Mouse (Mus musculus) MEL (cell line): ENCODE measurements at regions not wholly inside any gene's neighbourhood (a gene's known extent, or its start where the extent isn't known, plus 50 kb on each side); places are given as distances from the start of the nearest gene placed in this dataset.

Experiments
- DNase-seq: peaks from one replicate; pipeline ENCODE4 v3.0.0; 2011; ENCODE audit warnings: low read depth, low spot score
- H3K27ac ChIP-seq: 2 replicates; pipeline ENCODE4 v1.5.1; 2012; ENCODE audit warnings: low read depth, mild to moderate bottlenecking, control low read depth, low read length, moderate library complexity; ENCODE audit not compliant: control insufficient read depth
- H3K27me3 ChIP-seq, 2 experiments: fragments of 150-350 bp in 1 of 2; sonication (generic) in 1 of 2; 2 replicates each; pipeline ENCODE4 v1.6.1; 2012; ENCODE audit warnings: low read length in 2 of 2, mild to moderate bottlenecking in 2 of 2, improper control_type of control experiment in 1 of 2, moderate library complexity in 1 of 2; ENCODE audit not compliant: insufficient read depth in 2 of 2, control insufficient read depth in 1 of 2
- H3K36me3 ChIP-seq, 2 experiments: 2 replicates each; pipeline ENCODE4 v1.6.1; 2012 to 2014; ENCODE audit warnings: low read length in 2 of 2, improper control_type of control experiment in 1 of 2, inconsistent platforms in 1 of 2, mild to moderate bottlenecking in 1 of 2; ENCODE audit not compliant: insufficient read depth in 2 of 2, control insufficient read depth in 1 of 2
- H3K4me1 ChIP-seq, 2 experiments: fragments of 150-350 bp in 1 of 2; sonication (generic) in 1 of 2; 2 replicates each; pipeline ENCODE4 v1.6.1; 2012; ENCODE audit warnings: low read length in 2 of 2, improper control_type of control experiment in 1 of 2, mild to moderate bottlenecking in 1 of 2; ENCODE audit not compliant: insufficient read depth in 2 of 2, control insufficient read depth in 1 of 2
- H3K4me3 ChIP-seq, 2 experiments: fragments of 150-350 bp in 1 of 2; sonication (generic) in 1 of 2; 2 replicates each; pipeline ENCODE4 v1.5.1; 2012; ENCODE audit warnings: low read depth in 2 of 2, low read length in 2 of 2, mild to moderate bottlenecking in 2 of 2, moderate library complexity in 2 of 2, control low read depth in 1 of 2, improper control_type of control experiment in 1 of 2; ENCODE audit not compliant: control insufficient read depth in 1 of 2, insufficient read depth in 1 of 2
- H3K79me2 ChIP-seq: 2 replicates; pipeline ENCODE4 v1.6.1; 2012; ENCODE audit warnings: mild to moderate bottlenecking, low read length, moderate library complexity; ENCODE audit not compliant: control insufficient read depth, poor library complexity, insufficient read depth
- H3K9ac ChIP-seq: 2 replicates; pipeline ENCODE4 v1.6.1; 2012; ENCODE audit warnings: low read depth, mild to moderate bottlenecking, control low read depth, low read length, moderate library complexity; ENCODE audit not compliant: control insufficient read depth, poor library complexity, severe bottlenecking
- H3K9me3 ChIP-seq: fragments of 150-350 bp; sonication (generic); replicated peaks from 2 replicates; pipeline ENCODE4 v1.6.1; 2012; ENCODE audit warnings: mild to moderate bottlenecking, low read length, improper control_type of control experiment, moderate library complexity; ENCODE audit not compliant: insufficient read depth
- BHLHE40 ChIP-seq: IDR thresholded peaks from 2 replicates; pipeline ENCODE4 v1.6.1; 2012; ENCODE audit warnings: low read depth, mild to moderate bottlenecking, inconsistent platforms, low read length, improper control_type of control experiment, borderline replicate concordance
- CHD1 ChIP-seq: IDR thresholded peaks from 2 replicates; pipeline ENCODE4 v1.6.1; 2012; ENCODE audit warnings: low read depth, mild to moderate bottlenecking, inconsistent platforms, low read length, improper control_type of control experiment
- CHD2 ChIP-seq: IDR thresholded peaks from 2 replicates; pipeline ENCODE4 v1.6.1; 2011; ENCODE audit warnings: low read length, improper control_type of control experiment
- CTCF ChIP-seq, 3 experiments: IDR thresholded peaks in 2 of 3; conservative IDR thresholded peaks in 1 of 3; 2 replicates each; pipeline ENCODE4 v1.5.1; 2011 to 2012; ENCODE audit warnings: low read length in 3 of 3, low read depth in 2 of 3, mild to moderate bottlenecking in 2 of 3, improper control_type of control experiment in 1 of 3, inconsistent platforms in 1 of 3, mixed read lengths in 1 of 3, moderate library complexity in 1 of 3; ENCODE audit not compliant: control insufficient read depth in 1 of 3, insufficient read depth in 1 of 3, poor library complexity in 1 of 3, severe bottlenecking in 1 of 3
- E2F4 ChIP-seq: IDR thresholded peaks from 2 replicates; pipeline ENCODE4 v1.6.1; 2011; ENCODE audit warnings: low read depth, low read length, improper control_type of control experiment, borderline replicate concordance
- GABPA ChIP-seq: IDR thresholded peaks from 2 replicates; pipeline ENCODE4 v1.6.1; 2012; ENCODE audit warnings: low read depth, mild to moderate bottlenecking, inconsistent platforms, low read length, improper control_type of control experiment, moderate library complexity
- GATA1 ChIP-seq: IDR thresholded peaks from 2 replicates; pipeline ENCODE4 v1.6.1; 2011; ENCODE audit warnings: low read depth, low read length, improper control_type of control experiment
- JUND ChIP-seq: IDR thresholded peaks from 2 replicates; pipeline ENCODE4 v1.6.1; 2011; ENCODE audit warnings: low read depth, mild to moderate bottlenecking, improper control_type of control experiment, low read length
- KAT2A ChIP-seq: conservative IDR thresholded peaks from 2 replicates; pipeline ENCODE4 v1.6.1; 2012; ENCODE audit warnings: low read depth, low read length, improper control_type of control experiment, inconsistent platforms
- MEF2A ChIP-seq: IDR thresholded peaks from 2 replicates; pipeline ENCODE4 v1.6.1; 2014; ENCODE audit warnings: low read depth, mild to moderate bottlenecking, inconsistent platforms, low read length, improper control_type of control experiment; ENCODE audit not compliant: poor library complexity, insufficient replicate concordance, severe bottlenecking; ENCODE audit errors: extremely low read depth
- MYB ChIP-seq: IDR thresholded peaks from 2 replicates; pipeline ENCODE4 v1.6.1; 2011; ENCODE audit warnings: mild to moderate bottlenecking, low read depth, low read length, improper control_type of control experiment
- NELFE ChIP-seq: IDR thresholded peaks from 2 replicates; pipeline ENCODE4 v1.6.1; 2011; ENCODE audit warnings: low read depth, low read length, improper control_type of control experiment
- NRF1 ChIP-seq: IDR thresholded peaks from 2 replicates; pipeline ENCODE4 v1.6.1; 2014; ENCODE audit warnings: low read depth, mild to moderate bottlenecking, inconsistent platforms, low read length, improper control_type of control experiment, moderate library complexity; ENCODE audit not compliant: poor library complexity, insufficient read depth, severe bottlenecking
- POLR2AphosphoS2 ChIP-seq: IDR thresholded peaks from 2 replicates; pipeline ENCODE4 v1.6.1; 2011; ENCODE audit warnings: low read length, improper control_type of control experiment
- POLR2AphosphoS5 ChIP-seq: IDR thresholded peaks from 2 replicates; pipeline ENCODE4 v1.6.1; 2012; ENCODE audit warnings: low read depth, borderline replicate concordance, mild to moderate bottlenecking, inconsistent platforms, low read length, moderate library complexity, mixed read lengths
- RAD21 ChIP-seq: IDR thresholded peaks from 2 replicates; pipeline ENCODE4 v1.6.1; 2011; ENCODE audit warnings: mild to moderate bottlenecking, low read depth, low read length, improper control_type of control experiment
- SIN3A ChIP-seq: IDR thresholded peaks from 2 replicates; pipeline ENCODE4 v1.6.1; 2012; ENCODE audit warnings: low read length, improper control_type of control experiment, inconsistent platforms
- TBP ChIP-seq: IDR thresholded peaks from 2 replicates; pipeline ENCODE4 v1.8.0; 2011; ENCODE audit warnings: low read depth, low read length, improper control_type of control experiment
- TCF12 ChIP-seq: IDR thresholded peaks from 2 replicates; pipeline ENCODE4 v1.6.1; 2014; ENCODE audit warnings: low read depth, mild to moderate bottlenecking, inconsistent platforms, low read length, improper control_type of control experiment, moderate library complexity
- UBTF ChIP-seq: IDR thresholded peaks from 2 replicates; pipeline ENCODE4 v1.6.1; 2012; ENCODE audit warnings: low read depth, mild to moderate bottlenecking, inconsistent platforms, low read length, improper control_type of control experiment, moderate library complexity, borderline replicate concordance; ENCODE audit not compliant: insufficient read depth
- USF2 ChIP-seq, 2 experiments: IDR thresholded peaks; 2 replicates each; pipeline ENCODE4 v1.6.1; 2011 to 2012; ENCODE audit warnings: improper control_type of control experiment in 2 of 2, low read length in 2 of 2, borderline replicate concordance in 1 of 2, inconsistent platforms in 1 of 2, low read depth in 1 of 2, mild to moderate bottlenecking in 1 of 2; ENCODE audit not compliant: insufficient read depth in 1 of 2
- ZC3H11A ChIP-seq: IDR thresholded peaks from 2 replicates; pipeline ENCODE4 v1.6.1; 2012; ENCODE audit warnings: low read depth, mild to moderate bottlenecking, inconsistent platforms, low read length, improper control_type of control experiment
- ZNF384 ChIP-seq: IDR thresholded peaks from 2 replicates; pipeline ENCODE4 v1.6.1; 2012; ENCODE audit warnings: low read depth, mild to moderate bottlenecking, inconsistent platforms, low read length, improper control_type of control experiment

GRCm38 (mm10) chr15:69274225-69274766, 2773.6 kb upstream of the Lrrc6 start:
- no peak for TF ChIP-seq POLR2AphosphoS5
- TF ChIP-seq MYB, result no peak
- no peak for TF ChIP-seq BHLHE40
- TF ChIP-seq ZC3H11A, result no peak
- TF ChIP-seq ZNF384, result no peak
- TF ChIP-seq POLR2AphosphoS2, result no peak
- no peak for TF ChIP-seq NELFE
- TF ChIP-seq RAD21, result no peak
- no peak for TF ChIP-seq GABPA
- TF ChIP-seq CTCF (IDR thresholded peaks at IDR 0.05 in 2 of 3, conservative IDR thresholded peaks at IDR 0.05 in 1 of 3; ENCODE audit: control insufficient read depth in 1 of 3, insufficient read depth in 1 of 3, low read depth in 2 of 3, low read length in 3 of 3, poor library complexity in 1 of 3, severe bottlenecking in 1 of 3), result no peak
- TF ChIP-seq GATA1, result no peak
- TF ChIP-seq CHD1, result no peak
- no peak for TF ChIP-seq MEF2A
- no peak for TF ChIP-seq E2F4
- no peak for TF ChIP-seq JUND
- H3K9me3 ChIP-seq, result no peaks in the 10 kb centered on the region
- DNase-seq, result no peak

GRCm38 (mm10) chr15:69273518-69273917, 2772.8 kb upstream of the Lrrc6 start:
- H3K27me3 ChIP-seq, result no peaks in the 10 kb centered on the region
- H3K9ac ChIP-seq, result no peak overlapping the region
- H3K9me3 ChIP-seq, result no peaks in the 10 kb centered on the region
- H3K4me1 ChIP-seq, result no peaks in the 10 kb centered on the region
- H3K27ac ChIP-seq, result no peak overlapping the region
- TF ChIP-seq POLR2AphosphoS2, result no peak
- no peak for TF ChIP-seq CHD1
- no peak for TF ChIP-seq POLR2AphosphoS5
- no peak for TF ChIP-seq MEF2A
- no peak for TF ChIP-seq NELFE
- no peak for TF ChIP-seq CTCF (IDR thresholded peaks at IDR 0.05 in 2 of 3, conservative IDR thresholded peaks at IDR 0.05 in 1 of 3; ENCODE audit: control insufficient read depth in 1 of 3, insufficient read depth in 1 of 3, low read depth in 2 of 3, low read length in 3 of 3, poor library complexity in 1 of 3, severe bottlenecking in 1 of 3)
- TF ChIP-seq TCF12, result no peak
- TF ChIP-seq USF2 (IDR thresholded peaks at IDR 0.05; ENCODE audit: borderline replicate concordance in 1 of 2, insufficient read depth in 1 of 2, low read depth in 1 of 2, low read length in 2 of 2), result no peak
- TF ChIP-seq SIN3A, result no peak
- TF ChIP-seq NRF1, result no peak
- no peak for TF ChIP-seq GATA1
- no peak for TF ChIP-seq TBP
- TF ChIP-seq CHD2, result no peak
- no peak for TF ChIP-seq UBTF
- no peak for TF ChIP-seq KAT2A
- TF ChIP-seq, all 39 proteins: peak for 0
- DNase-seq, result no peak
- Histone ChIP-seq H3K4me3 (no peak overlapping the region), H3K36me3 (no peaks in the 10 kb centered on the region), H3K79me2 (no peaks in the 10 kb centered on the region)

More at GRCm38 (mm10) chr15:69274225-69274766, 2773.6 kb upstream of the Lrrc6 start:
- Histone ChIP-seq H3K27me3 (no peaks in the 10 kb centered on the region), H3K36me3 (no peaks in the 10 kb centered on the region), H3K4me1 (no peaks in the 10 kb centered on the region), H3K9ac (no peak overlapping the region), H3K4me3 (no peak overlapping the region), H3K27ac (no peak overlapping the region), H3K79me2 (no peaks in the 10 kb centered on the region)
